In the genomic region with DNA sequence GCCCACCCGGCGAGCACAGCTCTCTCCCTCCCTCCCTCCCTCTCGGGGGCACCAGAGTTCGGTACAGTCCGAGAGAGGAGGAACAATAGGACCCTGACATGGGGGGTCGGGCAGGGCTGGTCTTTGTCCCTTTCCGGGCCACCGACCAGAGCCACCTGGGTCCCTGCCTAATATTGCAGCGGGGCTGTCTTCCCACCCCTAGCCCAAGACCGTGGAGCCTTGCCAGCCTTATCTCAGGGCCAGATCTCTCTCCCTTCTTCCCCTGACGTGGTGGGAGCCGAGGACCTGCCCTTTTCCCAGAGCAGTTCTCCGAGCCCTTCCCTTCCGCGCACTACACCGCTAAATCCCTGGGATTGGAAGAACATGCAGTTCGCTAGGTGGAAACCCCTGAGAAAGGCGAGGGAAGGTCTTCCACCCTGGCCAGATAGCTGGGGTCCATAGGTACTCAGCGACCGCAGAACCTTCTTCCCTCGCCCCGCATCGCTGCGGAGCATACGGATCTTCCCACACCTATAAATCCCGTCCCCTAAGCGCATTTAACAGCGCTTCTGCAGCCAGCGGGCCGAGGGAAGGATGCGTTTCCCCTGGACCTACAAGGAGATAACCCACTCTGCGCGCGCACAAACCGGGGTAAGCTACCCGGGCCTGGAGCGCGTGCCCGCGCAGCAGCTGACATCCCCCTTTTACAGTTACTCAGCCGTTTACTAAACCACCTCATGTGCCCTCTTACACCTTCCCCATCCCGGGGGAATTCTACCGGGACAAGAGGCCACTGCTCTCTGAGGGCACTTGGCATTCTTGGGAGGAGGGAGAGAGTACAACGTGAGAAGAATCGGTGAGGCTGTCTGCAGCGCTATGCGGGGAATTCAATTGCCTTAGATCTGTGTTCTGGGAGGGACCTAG, we compare ENCODE assay signal across 8 mouse cellular contexts. TPM values are rescaled to one million over a fixed set of nuclear protein-coding genes. Genes with fewer than 3 reads are reported as not detected.
DNase-seq lines count a peak whose midpoint lies in the region; ATAC-seq and TF ChIP-seq lines count a peak whose summit lies in the region.

No protein-coding gene starts in this region.

- no peaks in the 10 kb centered on the region for H3K9me3 ChIP-seq in E14TG2a.4 (ENCODE audit: low read length)
- H3K9me3 ChIP-seq in embryonic facial prominence, embryonic 15.5 days (replicated peaks), result no peaks in the 10 kb centered on the region
- H3K9me3 ChIP-seq in hindbrain, embryonic 12.5 days (replicated peaks), result no peaks in the 10 kb centered on the region

- H3K9ac ChIP-seq in embryonic facial prominence, embryonic 15.5 days, result peak overlapping the region; percentile 48
- peak overlapping the region; percentile 85 for H3K9ac ChIP-seq in hindbrain, embryonic 12.5 days

- WGBS in embryonic facial prominence, embryonic 15.5 days, result under 1% methylated on average over 47 of the region's 47 CpGs
- WGBS in hindbrain, embryonic 12.5 days, result 0% methylated on average over 45 of the region's 47 CpGs

- peaks cover 71% of the 10 kb centered on the region for H3K27me3 ChIP-seq in E14TG2a.4 (ENCODE audit: insufficient read depth, low read length)
- no peaks in the 10 kb centered on the region for H3K27me3 ChIP-seq in embryonic facial prominence, embryonic 15.5 days
- H3K27me3 ChIP-seq in hindbrain, embryonic 12.5 days, result 0 out of 2 replicates have a peak, but pooled peaks cover 2% of the 10 kb centered on the region

- H3K36me3 ChIP-seq in E14TG2a.4 (ENCODE audit: insufficient read depth, low read length), result peaks cover 28% of the 10 kb centered on the region
- H3K36me3 ChIP-seq in embryonic facial prominence, embryonic 15.5 days, result no peaks in the 10 kb centered on the region
- H3K36me3 ChIP-seq in hindbrain, embryonic 12.5 days, result no peaks in the 10 kb centered on the region

- peak overlapping the region; percentile 96 for H3K4me2 ChIP-seq in embryonic facial prominence, embryonic 15.5 days (replicated peaks)
- H3K4me2 ChIP-seq in hindbrain, embryonic 12.5 days (replicated peaks), result peak overlapping the region; percentile 94

- no peak for TF ChIP-seq CTCF in E14TG2a.4 (conservative IDR thresholded peaks at IDR 0.05; ENCODE audit: low read length)

- H3K27ac ChIP-seq in embryonic facial prominence, embryonic 15.5 days (replicated peaks), result peak overlapping the region; percentile 79
- H3K27ac ChIP-seq in hindbrain, embryonic 12.5 days, result peak overlapping the region; percentile 98

- H3K4me3 ChIP-seq in E14TG2a.4 (replicated peaks; ENCODE audit: low read length), result peak overlapping the region; percentile 85
- peak overlapping the region; percentile 65 for H3K4me3 ChIP-seq in embryonic facial prominence, embryonic 15.5 days (replicated peaks)
- peak overlapping the region; percentile 87 for H3K4me3 ChIP-seq in hindbrain, embryonic 12.5 days

- peak; percentile 64 for DNase-seq in adrenal gland, postnatal 14 days
- peak; percentile 37 to 51 for DNase-seq in layer of hippocampus, postnatal 36 days
- DNase-seq in lung, postnatal 36 days, result peak; percentile 68
- peak; percentile 42 to 44 for DNase-seq in right cerebral cortex, postnatal 36 days (ENCODE audit: low spot score in 2 of 2)

- peaks cover 77% of the 10 kb centered on the region for H3K4me1 ChIP-seq in E14TG2a.4 (replicated peaks; ENCODE audit: low read depth, low read length)
- peaks cover 65% of the 10 kb centered on the region for H3K4me1 ChIP-seq in embryonic facial prominence, embryonic 15.5 days
- H3K4me1 ChIP-seq in hindbrain, embryonic 12.5 days, result peaks cover 64% of the 10 kb centered on the region

- no peak; the same call in 1 of the 2 replicates for ATAC-seq in embryonic facial prominence, embryonic 15.5 days (ENCODE audit: insufficient number of reproducible peaks, low FRiP score, low TSS enrichment, low read depth)
- ATAC-seq in hindbrain, embryonic 12.5 days (ENCODE audit: low FRiP score), result no peak
- ATAC-seq in activated CD4-positive, CD25-positive, alpha-beta regulatory T cell, adult 4 months, result no peak

RNA-seq across cellular contexts. Expression of a gene that starts 0.9 kb away (rescaled TPM):
- 21.6 and 23.0 TPM in 2 replicates for total RNA-seq in adrenal gland, postnatal 14 days (2021)
- polyA plus RNA-seq in embryonic facial prominence, embryonic 15.5 days (2015; fragmentation: Nextera tagmentation; extraction: Ambion mirVana), result 4.6 and 5.1 TPM in 2 replicates
- polyA plus RNA-seq in hindbrain, embryonic 12.5 days (2016; fragmentation: Nextera tagmentation; extraction: Ambion mirVana), result 15.2 and 16.3 TPM in 2 replicates
- total RNA-seq in layer of hippocampus, postnatal 36 days (2021), result 10 to 100 TPM; 68.1 to 70.0 TPM
- polyA plus RNA-seq in activated CD4-positive, CD25-positive, alpha-beta regulatory T cell, adult 4 months (2017; shearing (Covaris generic)), result under 1 TPM; 0.25 to 0.42 TPM

RNA-seq across cellular contexts. Expression of a gene that starts 29.9 kb away (rescaled TPM):
- 0.67 and 0.79 TPM in 2 replicates for total RNA-seq in adrenal gland, postnatal 14 days (2021)
- polyA plus RNA-seq in embryonic facial prominence, embryonic 15.5 days (2015; fragmentation: Nextera tagmentation; extraction: Ambion mirVana), result 0.62 and 0.67 TPM in 2 replicates
- polyA plus RNA-seq in hindbrain, embryonic 12.5 days (2016; fragmentation: Nextera tagmentation; extraction: Ambion mirVana), result 2.4 and 2.7 TPM in 2 replicates
- total RNA-seq in layer of hippocampus, postnatal 36 days (2021), result 1 to 10 TPM; 4.5 to 5.7 TPM
- polyA plus RNA-seq in activated CD4-positive, CD25-positive, alpha-beta regulatory T cell, adult 4 months (2017; shearing (Covaris generic)), result under 1 TPM in 1 of 2 experiments, not detected in 1; 0.08 TPM

RNA-seq across cellular contexts. Expression of a gene that starts 58.0 kb away (rescaled TPM):
- 1.7 and 2.0 TPM in 2 replicates for total RNA-seq in adrenal gland, postnatal 14 days (2021)
- 9.5 and 10.4 TPM in 2 replicates for polyA plus RNA-seq in embryonic facial prominence, embryonic 15.5 days (2015; fragmentation: Nextera tagmentation; extraction: Ambion mirVana)
- 14.2 and 15.6 TPM in 2 replicates for polyA plus RNA-seq in hindbrain, embryonic 12.5 days (2016; fragmentation: Nextera tagmentation; extraction: Ambion mirVana)
- 100 to 1,000 TPM; 168 to 174 TPM for total RNA-seq in layer of hippocampus, postnatal 36 days (2021)
- polyA plus RNA-seq in activated CD4-positive, CD25-positive, alpha-beta regulatory T cell, adult 4 months (2017; shearing (Covaris generic)), result not detected
